Mouse (Mus musculus) E14TG2a.4 (cell line): ENCODE measurements around the gene Hoxd8.

Experiments
- CTCF ChIP-seq: conservative IDR thresholded peaks from 2 replicates; pipeline ENCODE4 v1.5.1; 2014; ENCODE audit warnings: low read length
- POU5F1 ChIP-seq: IDR thresholded peaks from 2 replicates; pipeline ENCODE4 v1.6.1; 2014; ENCODE audit warnings: low read length, borderline replicate concordance

DNA sequence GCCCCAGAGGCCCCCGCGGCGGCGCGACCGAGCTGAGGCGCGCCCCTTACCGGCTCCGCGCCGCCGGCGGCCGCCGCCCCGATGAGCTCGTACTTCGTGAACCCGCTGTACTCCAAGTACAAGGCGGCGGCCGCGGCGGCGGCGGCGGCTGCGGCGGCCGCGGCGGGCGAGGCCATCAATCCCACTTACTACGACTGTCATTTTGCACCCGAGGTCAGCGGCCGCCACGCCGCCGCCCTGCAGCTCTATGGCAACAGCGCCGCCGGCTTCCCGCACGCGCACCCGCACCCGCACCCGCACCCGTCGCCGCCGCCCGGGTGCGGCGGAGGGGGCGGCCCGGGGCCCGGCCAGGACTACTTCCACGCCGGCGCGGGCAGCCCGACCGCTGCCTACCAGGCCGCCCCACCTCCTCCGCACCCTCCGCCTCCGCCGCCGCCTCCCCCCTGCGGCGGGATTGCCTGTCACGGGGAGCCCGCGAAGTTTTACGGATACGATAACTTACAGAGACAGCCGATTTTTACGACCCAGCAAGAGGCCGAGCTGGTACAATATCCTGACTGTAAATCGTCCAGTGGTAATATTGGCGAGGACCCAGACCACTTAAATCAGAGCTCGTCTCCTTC lies 1.2 kb downstream of the Hoxd8 start:
- TF ChIP-seq CTCF (no peak), POU5F1 (no peak)
